ENCODE assay signal across 8 mouse cellular contexts in genomic region chr16:93137249-93137648, GRCm38 (mm10).
DNase-seq lines count a peak whose midpoint lies in the region; ATAC-seq and TF ChIP-seq lines count a peak whose summit lies in the region.

No protein-coding gene starts in this region.

- TF ChIP-seq CTCF in lung, adult 2 months (IDR thresholded peaks at IDR 0.05; ENCODE audit: insufficient read depth, low read length), result peak; percentile 22; the same call in 1 of the 2 replicates

- peak; percentile 60; the same call in 1 of the 2 replicates for ATAC-seq in erythroid progenitor cell, adult 5-6 weeks (replicated peaks; ENCODE audit: low FRiP score, poor library complexity, severe bottlenecking)
- ATAC-seq in activated CD4-positive, CD25-positive, alpha-beta regulatory T cell, adult 4 months, result no peak

- DNase-seq in cerebellum, postnatal 10 days, result peak; percentile 18 to 34
- DNase-seq in cerebellum, adult 11 months, result no peak
- DNase-seq in lung, adult 2 months, result no peak
- DNase-seq in lung, postnatal 4 days, result no peak
- peak; percentile 43 for DNase-seq in naive thymus-derived CD4-positive, alpha-beta T cell, adult 2 months (ENCODE audit: low read depth)
- DNase-seq in left cerebral cortex, postnatal 10 days (ENCODE audit: extremely low spot score in 1 of 2, low spot score in 2 of 2), result no peak

- 28% methylated on average over 1 of the region's 1 CpGs for WGBS in lung, adult 2 months

- intact Hi-C loops in left cerebral cortex, postnatal 10 days (cut with DNase I), result loop anchor here (10.0 kb wide), 1 partner anchor 442 kb away; no protein-coding TSS in a partner anchor

- H3K4me1 ChIP-seq in lung, adult 2 months (ENCODE audit: control insufficient read depth, insufficient read depth, low read length), result no peaks in the 10 kb centered on the region

- no peak overlapping the region for H3K4me3 ChIP-seq in lung, adult 2 months (replicated peaks; ENCODE audit: extremely low read depth, low read depth, low read length)

- no peak for TF ChIP-seq POLR2A in lung, adult 2 months (IDR thresholded peaks at IDR 0.05; ENCODE audit: borderline replicate concordance, extremely low read depth, low read depth, low read length)

Comparison
In these comparisons a context has a peak if more than half of its experiments do, and no peak if none do; other contexts are left out.
1. DNase-seq: peak in cerebellum, postnatal 10 days (2 of 2) and naive thymus-derived CD4-positive, alpha-beta T cell, adult 2 months (single experiment); none in cerebellum, adult 11 months (single experiment), lung, adult 2 months (single experiment), lung, postnatal 4 days (0 of 2) and left cerebral cortex, postnatal 10 days (0 of 2).